Mouse (Mus musculus) gastrocnemius, postnatal 10 days (tissue): ENCODE results near the gene Eea1. TPM values are rescaled to one million over a fixed set of nuclear protein-coding genes. Genes with fewer than 3 reads are reported as not detected.
"Not testable (repeated sequence)": the region's sequence is repeated elsewhere in the genome, so short reads cannot be mapped to it uniquely, and the experiment has no call there.

Source experiments
- DNase-seq: peaks from one replicate; pipeline ENCODE4 v3.0.0; 2021; ENCODE audit warnings: mixed read lengths
- total RNA-seq, 2 experiments: library from RNA; stranded (reverse); gene quantifications; 2 replicates each; pipeline ENCODE4 v1.2.3; 2021

The Eea1 gene
- total RNA-seq, 2 experiments from 2014 or later, result 22.6 to 24.9 TPM

DNA sequence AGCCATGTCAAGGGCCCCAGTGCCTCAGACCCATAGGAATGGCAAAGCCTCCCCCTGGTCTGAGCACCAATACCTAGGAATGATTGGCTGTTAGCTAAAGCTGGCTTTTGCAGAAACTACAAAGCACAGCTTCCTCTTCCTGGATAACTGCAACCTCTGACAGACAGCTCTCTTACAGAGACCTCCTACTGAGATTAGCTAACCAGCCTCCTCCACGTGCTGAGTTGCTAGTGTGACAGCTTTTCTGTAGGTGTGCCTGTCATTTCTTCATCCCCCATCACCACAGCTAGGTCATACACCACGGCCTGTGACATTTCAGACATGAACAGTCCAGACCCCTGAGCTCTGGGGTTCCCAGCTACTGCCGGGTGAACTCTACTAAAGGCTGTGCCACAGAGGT, 126.9 kb downstream of the Eea1 start:
- DNase-seq, result no peak

DNA sequence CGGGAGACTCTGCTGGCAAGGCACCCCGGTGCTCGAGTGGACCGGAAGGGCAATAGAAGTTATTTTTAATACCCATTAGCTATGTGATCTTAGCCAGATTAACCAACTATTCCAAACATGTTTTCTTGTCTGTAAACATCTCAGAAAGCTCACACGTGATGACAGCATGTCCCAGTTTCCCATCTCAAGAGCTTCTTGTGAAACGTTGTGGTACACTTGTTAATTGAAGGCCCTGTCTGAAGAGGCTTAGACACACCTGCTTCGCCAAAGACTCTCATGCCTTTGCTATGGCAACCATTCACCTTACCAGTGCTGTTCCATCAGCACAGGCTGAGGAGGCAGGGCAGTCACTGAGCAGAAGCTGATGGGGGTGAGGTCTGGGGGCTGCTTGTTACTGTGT, 133.9 kb downstream of the Eea1 start:
- no peak for DNase-seq

DNA sequence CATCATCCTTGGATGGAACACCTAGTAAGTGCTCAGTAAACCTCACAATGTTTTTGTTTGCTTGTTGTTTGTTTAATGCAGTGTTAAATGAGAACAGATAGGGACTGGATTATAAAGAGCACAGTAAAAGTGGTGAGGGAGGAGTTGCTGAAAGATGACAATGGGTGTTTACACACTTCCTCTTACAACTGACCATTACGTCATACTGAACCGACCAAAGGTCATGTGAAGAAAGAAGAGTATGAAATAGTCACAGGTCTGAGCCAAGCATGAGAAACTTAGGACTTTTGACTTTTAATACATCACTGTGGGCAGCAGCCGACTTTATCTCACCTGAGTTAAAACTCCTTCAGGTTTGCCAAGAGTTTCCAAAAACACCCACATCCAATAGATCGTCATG, 135.0 kb downstream of the Eea1 start:
- no peak for DNase-seq

DNA sequence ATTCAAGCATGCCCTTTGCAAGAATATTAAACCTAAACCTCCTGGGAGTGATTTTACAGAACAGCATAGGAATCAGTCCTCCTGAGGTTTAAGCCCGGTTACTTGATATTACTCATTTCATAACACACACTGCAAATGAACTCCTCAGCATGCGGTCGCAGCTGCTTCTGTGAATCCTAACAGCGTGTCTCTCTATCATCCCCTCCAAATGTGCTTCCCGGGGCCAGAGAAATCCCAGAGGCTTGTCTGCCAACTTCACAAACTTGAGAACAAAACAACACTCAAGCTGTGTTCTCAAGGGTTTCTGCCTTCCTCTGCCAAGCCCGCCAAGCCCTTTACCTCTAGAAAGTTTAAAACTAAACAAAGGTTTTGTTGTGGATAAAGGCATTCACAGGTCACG, 135.4 kb downstream of the Eea1 start:
- peak; percentile 26 for DNase-seq

GRCm38 (mm10) chr10:96076461-96076860, 136.0 kb downstream of the Eea1 start:
- DNase-seq, result no peak

GRCm38 (mm10) chr10:96077480-96078066, 137.1 kb downstream of the Eea1 start:
- not testable (repeated sequence) for DNase-seq

DNA sequence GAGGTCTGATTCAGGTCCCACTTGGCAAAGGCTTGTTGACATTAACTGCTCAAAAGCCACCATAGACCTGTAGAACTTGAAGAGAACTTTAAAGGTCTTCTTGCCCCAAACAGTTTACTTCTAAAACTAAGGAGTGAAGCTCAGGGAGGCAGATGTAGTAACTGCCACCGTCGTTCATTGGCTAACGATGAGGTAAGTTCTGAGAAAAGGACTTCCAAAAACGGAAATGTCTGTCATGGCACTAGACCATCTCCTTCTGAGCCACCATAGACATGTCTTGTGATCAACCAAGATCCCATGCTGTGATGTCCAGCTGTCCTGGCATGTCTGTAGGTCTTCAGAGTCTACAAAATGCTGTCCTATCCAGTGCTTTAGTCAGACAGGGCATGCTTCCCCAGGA, 139.4 kb downstream of the Eea1 start:
- DNase-seq, result no peak

DNA sequence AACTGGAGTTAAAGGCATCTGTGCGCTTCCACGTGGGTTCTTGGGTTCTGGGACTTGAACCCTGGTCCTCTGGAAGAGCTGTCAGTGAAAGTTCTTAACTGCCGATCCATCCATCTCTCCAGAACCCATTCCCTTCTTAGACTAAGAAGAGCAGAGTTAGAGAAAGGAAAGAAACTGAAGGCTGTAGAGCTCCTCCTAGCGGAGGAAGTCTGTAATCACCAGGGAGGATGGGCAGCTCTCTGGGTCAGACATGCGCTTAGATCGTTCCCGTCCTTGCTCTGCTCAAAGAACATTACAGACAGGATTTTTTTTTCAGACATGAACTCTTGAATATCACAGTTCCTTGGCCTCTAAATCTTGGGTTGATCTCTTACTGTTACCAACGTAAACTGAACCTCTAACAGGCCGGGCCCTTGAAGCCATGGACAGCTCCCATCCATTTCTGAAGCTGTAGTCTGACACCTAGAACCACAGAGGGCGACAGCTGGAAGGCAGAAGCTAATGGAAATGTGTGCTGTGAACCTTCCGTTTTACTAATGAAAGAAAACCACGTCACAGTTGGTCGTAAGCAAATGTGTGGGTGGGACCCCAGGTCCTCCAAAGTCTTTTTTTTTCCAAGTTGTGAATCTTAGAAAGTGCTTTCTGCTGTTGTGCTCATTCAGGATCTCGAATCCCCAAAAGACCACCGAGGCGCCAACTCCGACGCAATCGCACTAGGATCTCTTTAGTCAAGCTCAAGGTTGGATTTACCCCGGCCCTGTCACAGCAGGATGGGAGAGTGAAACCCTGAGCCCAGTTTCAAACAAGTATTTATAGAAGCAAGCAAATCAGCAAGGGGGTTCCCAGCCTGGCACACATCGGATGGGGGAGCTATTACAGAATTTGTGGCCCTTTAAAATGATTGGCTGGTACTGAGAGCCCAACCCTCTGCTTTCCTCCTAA, 140.3 kb downstream of the Eea1 start:
- DNase-seq, result peak; percentile 21

DNA sequence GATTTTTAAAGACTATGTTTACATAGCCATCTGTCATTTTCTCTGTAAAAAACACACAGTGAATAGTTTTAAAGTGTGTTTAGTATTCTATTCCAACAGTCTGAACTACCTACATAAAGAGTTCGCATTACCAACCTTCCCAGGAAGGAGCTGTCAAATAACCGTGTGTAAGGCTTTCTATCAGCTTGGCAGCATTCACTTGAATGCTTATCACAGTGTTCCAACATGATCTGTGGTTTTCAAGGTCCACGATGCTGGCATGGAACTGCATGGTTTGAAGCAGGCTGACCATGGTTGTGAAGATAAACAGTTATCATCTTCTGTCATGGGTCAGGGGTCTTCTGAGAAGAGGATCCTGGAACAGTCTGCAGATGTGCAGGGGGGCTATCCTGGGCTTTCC, 141.8 kb downstream of the Eea1 start:
- DNase-seq, result no peak

GRCm38 (mm10) chr10:96089744-96090143, 149.3 kb downstream of the Eea1 start:
- no peak for DNase-seq

- DNase-seq, result no peak
These were observed 149.9 kb downstream of the Eea1 start for GRCm38 (mm10) chr10:96090388-96090787.

GRCm38 (mm10) chr10:96093890-96094531, 153.6 kb downstream of the Eea1 start:
- DNase-seq, result no peak

DNA sequence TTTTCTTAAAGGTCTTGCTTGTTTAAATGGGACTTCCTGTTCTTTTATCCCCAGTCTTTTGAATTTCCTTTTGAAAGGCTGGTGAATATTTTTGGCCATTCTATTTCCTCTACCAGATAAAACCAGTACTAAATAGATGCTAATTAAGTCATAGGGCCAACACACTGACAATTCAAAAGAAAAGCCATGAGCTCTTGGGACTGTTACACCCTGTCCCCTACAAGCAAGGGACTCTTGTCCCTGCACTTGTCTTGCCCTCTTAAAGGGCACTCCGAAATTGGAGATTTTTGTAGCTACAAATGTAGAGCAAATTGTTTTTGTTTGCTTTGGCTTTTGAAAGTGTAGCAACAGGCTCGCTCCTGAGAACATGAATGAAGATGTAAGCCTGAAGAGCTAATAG, 154.1 kb downstream of the Eea1 start:
- no peak for DNase-seq

Other genes starting within 250 kb of the Eea1 start
- gene Gm33543, start 97.7 kb upstream of the Eea1 start, total RNA-seq, result under 1 TPM; 0.18 to 0.49 TPM
- not detected for gene Gm5426, start 196.0 kb downstream of the Eea1 start, total RNA-seq